19 mouse cellular contexts compared by ENCODE assay signal in the genomic region with DNA sequence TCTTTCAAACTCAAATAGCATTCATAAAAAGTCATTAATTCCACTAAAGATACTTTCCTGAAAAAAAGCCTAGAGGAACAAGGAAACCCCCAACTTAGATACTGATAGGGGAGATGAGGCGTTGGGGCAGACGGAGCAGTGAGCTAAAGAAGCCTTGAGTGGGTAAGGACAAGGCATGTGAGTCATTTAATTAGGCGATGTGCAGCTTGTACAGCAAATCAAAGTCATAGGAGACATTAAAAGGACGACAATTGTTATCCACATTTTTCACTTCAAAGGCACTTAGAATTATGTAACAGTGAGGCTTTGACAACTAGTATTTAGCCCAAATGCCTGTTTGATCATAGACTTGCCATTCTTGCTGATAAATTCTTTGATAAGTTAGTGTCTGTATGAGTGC.
DNase-seq lines count a peak whose midpoint lies in the region.
"Had no signal": no experiment of that assay in that cellular context is flagged by ENCODE, and none has a peak within 500 bp of the region (broad histone marks: within the 10 kb centered on the region; RNA-seq: fewer than 3 reads in every experiment).

No protein-coding gene starts in this region.

- DNase-seq in adrenal gland, adult 2 months: peak; percentile 14
- DNase-seq in adrenal gland, postnatal 10 days: no peak
- peak; percentile 7 for DNase-seq in retina, postnatal 1 day
- no peak for DNase-seq in retina, embryonic 14.5 days (ENCODE audit: low spot score)
- peak; percentile 72 for DNase-seq in Muller cell, postnatal 12 days (ENCODE audit: inconsistent ontology term)
- peak; percentile 51 for DNase-seq in brain, adult 2 months (ENCODE audit: low read depth, low spot score)
- DNase-seq in layer of hippocampus, postnatal 10 days (ENCODE audit: low spot score in 2 of 2): no peak
- DNase-seq in urinary bladder, adult 18-20 months (ENCODE audit: low spot score in 2 of 2): no peak
- DNase-seq: adrenal gland, adult 8-10 months; adrenal gland, postnatal 14 days; adrenal gland, postnatal 25 days; adrenal gland, postnatal 36 days; B cell, adult 2 months; cerebellum, adult 11 months; cerebellum, adult 11-12 months; cerebellum, adult 18-20 months; cerebellum, adult 2 months; cerebellum, adult 8-10 months; cerebellum, adult 9-10 months had no signal

Comparison
In these comparisons a context has a peak if more than half of its experiments do, and no peak if none do; other contexts are left out.
1. DNase-seq: peak in adrenal gland, adult 2 months (single experiment), retina, postnatal 1 day (single experiment), Muller cell, postnatal 12 days (single experiment) and brain, adult 2 months (single experiment); none in adrenal gland, postnatal 10 days (single experiment), retina, embryonic 14.5 days (single experiment), layer of hippocampus, postnatal 10 days (0 of 2) and urinary bladder, adult 18-20 months (0 of 2).